Mouse (Mus musculus) forebrain, embryonic 16.5 days (tissue): ENCODE results near the gene Kiss1. TPM values are rescaled to one million over a fixed set of nuclear protein-coding genes. Genes with fewer than 3 reads are reported as not detected.

Experiments used
- ATAC-seq: fragments of 200-750 bp; cut with Nextera tagmentation; 2 replicates; pipeline ENCODE4 v1.8.0; 2017; ENCODE audit warnings: mild to moderate bottlenecking, moderate library complexity
- H3K27ac ChIP-seq: fragments of 300-500 bp; sonication (generic); 2 replicates; pipeline ENCODE4 v1.5.1; 2014; ENCODE audit warnings: low read length, control low read depth
- H3K27me3 ChIP-seq: fragments of 300-500 bp; sonication (generic); replicated peaks from 2 replicates; pipeline ENCODE4 v1.6.1; 2014; ENCODE audit warnings: low read length; ENCODE audit not compliant: control insufficient read depth, insufficient read depth
- H3K36me3 ChIP-seq: fragments of 300-500 bp; sonication (generic); 2 replicates; pipeline ENCODE4 v1.6.1; 2014; ENCODE audit not compliant: control insufficient read depth, insufficient read depth
- H3K4me1 ChIP-seq: fragments of 300-500 bp; sonication (generic); replicated peaks from 2 replicates; pipeline ENCODE4 v1.6.1; 2014; ENCODE audit warnings: low read length; ENCODE audit not compliant: control insufficient read depth, insufficient read depth
- H3K4me2 ChIP-seq: fragments of 300-500 bp; sonication (generic); 2 replicates; pipeline ENCODE4 v1.6.1; 2014; ENCODE audit warnings: mild to moderate bottlenecking, low read length, control low read depth
- H3K4me3 ChIP-seq: fragments of 300-500 bp; sonication (generic); replicated peaks from 2 replicates; pipeline ENCODE4 v1.5.1; 2014; ENCODE audit warnings: mild to moderate bottlenecking, low read length, control low read depth
- H3K9ac ChIP-seq: fragments of 300-500 bp; sonication (generic); replicated peaks from 2 replicates; pipeline ENCODE4 v1.6.1; 2014; ENCODE audit warnings: low read depth, low read length, control low read depth
- H3K9me3 ChIP-seq: fragments of 300-500 bp; sonication (generic); 2 replicates; pipeline ENCODE4 v1.6.1; 2016; ENCODE audit warnings: low read length; ENCODE audit not compliant: control insufficient read depth
- WGBS: fragments of 180-500 bp; shearing (Covaris S2); extraction: QIAGEN DNeasy Blood & Tissue Kit; methylation state at CpG from one replicate; pipeline ENCODE4 v1.1.7; 2014; 5-methylcytosine and 5-hydroxymethylcytosine counted together
- polyA plus RNA-seq: library from polyadenylated mRNA; unstranded; fragments of >200 nt; fragmentation: Nextera tagmentation; extraction: Ambion mirVana; gene quantifications from 2 replicates; pipeline ENCODE4 v1.2.1, GENCODE M21; 2015

The Kiss1 gene
- polyA plus RNA-seq, 1 experiment from 2014 or later: 0.60 TPM

DNA sequence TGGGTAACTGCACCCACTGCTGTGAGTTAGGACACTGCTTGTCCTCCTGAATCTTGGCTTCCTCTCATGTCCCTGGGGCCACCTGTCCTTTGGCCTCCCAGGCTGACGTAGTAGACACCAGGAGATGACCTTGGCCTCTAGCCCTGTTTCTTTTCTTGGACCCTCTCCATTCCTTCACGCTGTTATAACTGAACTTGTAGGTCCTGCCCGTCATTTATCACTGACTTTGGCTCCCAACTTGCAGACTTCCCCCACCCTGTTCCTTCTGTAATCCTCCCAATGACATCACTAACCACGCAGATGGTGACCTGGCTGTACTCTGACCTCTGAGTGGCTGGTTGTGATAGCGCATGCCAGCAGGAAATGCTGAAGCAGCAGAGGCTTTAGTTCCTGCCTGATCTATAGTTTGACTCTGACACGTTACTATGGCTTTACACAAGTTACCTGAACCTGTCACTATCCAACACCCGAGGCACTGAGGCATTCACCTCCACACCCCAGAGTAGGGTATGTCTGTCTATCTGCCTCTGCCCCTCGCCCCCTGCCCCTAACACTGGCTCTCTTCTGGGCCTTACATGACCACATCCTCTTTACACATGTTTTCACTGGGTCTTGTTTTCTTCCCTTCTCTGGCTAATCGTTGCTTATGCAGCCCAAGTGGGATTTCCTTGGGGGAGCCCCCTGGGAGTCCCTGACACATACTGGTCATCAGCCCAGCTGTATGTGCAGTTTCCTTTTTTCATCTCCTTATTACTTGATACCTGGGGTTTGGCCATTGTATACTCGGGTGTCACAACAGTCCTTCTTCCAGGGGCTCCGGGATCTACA is 26.2 kb downstream of the Kiss1 start:
- Histone ChIP-seq H3K4me2 (no peak overlapping the region), H3K27ac (no peak overlapping the region), H3K9me3 (no peaks in the 10 kb centered on the region), H3K4me1 (peaks cover 2% of the 10 kb centered on the region), H3K4me3 (no peak overlapping the region), H3K27me3 (no peaks in the 10 kb centered on the region), H3K9ac (no peak overlapping the region), H3K36me3 (no peaks in the 10 kb centered on the region)
- 86% methylated on average over 11 of the region's 11 CpGs for WGBS
- ATAC-seq: no peak

DNA sequence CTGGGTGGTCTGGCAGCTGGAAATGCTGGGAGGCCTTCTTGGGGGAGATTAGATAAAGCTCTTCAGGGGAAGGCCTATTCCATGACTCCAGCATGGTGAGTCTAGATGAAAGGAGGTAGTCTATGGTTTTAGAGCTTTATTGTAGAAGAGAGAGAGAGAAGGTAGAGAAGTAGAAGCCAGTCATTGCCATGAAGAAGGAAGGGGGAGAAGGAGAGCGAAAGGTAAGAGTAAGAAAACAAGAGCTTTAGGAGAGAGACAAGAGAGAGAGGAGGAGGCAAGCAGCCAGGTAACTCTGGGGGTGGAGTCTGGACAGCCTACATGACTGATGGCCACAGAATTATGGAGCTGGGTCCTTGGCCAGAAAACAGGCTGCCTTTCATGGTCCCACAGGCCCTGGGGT is 28.5 kb downstream of the Kiss1 start, which contains the start of gene Ren1:
Gene Ren1 (plus strand): TSS at position 301 of the 400 bp plus-strand sequence.
- H3K4me2 ChIP-seq: no peak within 1 kb of the TSS
- no peaks in the 10 kb centered on the region for H3K27me3 ChIP-seq
- no peaks in the 10 kb centered on the region for H3K36me3 ChIP-seq
- H3K4me1 ChIP-seq: peaks cover 10% of the 10 kb centered on the region
- H3K27ac ChIP-seq: no peak within 1 kb of the TSS
- H3K9me3 ChIP-seq: no peaks in the 10 kb centered on the region
- WGBS: 88% methylated on average over 1 of the region's 1 CpGs
- ATAC-seq: no peak
- H3K9ac ChIP-seq: no peak within 1 kb of the TSS
- H3K4me3 ChIP-seq: no peak within 1 kb of the TSS

DNA sequence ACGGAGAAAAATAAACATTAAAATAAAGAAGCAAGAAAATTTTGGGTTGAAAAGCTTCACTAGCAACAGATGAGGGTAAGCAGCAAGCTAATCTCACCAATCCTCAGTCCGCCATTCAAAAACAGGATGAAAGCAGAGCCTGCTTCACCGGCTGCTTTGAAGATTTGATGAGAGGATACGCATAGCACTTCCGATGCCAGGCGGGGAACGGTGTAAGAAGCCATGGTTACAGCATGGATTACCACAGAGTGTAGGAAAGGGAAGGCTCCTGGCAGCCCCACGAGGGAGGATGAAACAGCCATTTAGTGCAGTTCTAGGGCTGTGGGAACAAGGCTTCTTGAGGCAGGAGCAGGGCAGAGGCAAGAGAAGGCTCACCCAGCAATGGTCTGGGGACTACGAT is 30.1 kb downstream of the Kiss1 start:
- Histone ChIP-seq H3K36me3 (no peaks in the 10 kb centered on the region), H3K9me3 (no peaks in the 10 kb centered on the region), H3K27ac (no peak overlapping the region), H3K9ac (no peak overlapping the region), H3K4me1 (peaks cover 10% of the 10 kb centered on the region), H3K4me3 (no peak overlapping the region), H3K4me2 (no peak overlapping the region), H3K27me3 (no peaks in the 10 kb centered on the region)
- peak; percentile 37; the same call in 1 of the 2 replicates for ATAC-seq
- WGBS: 50% methylated on average over 9 of the region's 9 CpGs

GRCm38 (mm10) chr1:133353371-133353809 is 31.7 kb downstream of the Kiss1 start:
- Histone ChIP-seq H3K9me3 (no peaks in the 10 kb centered on the region), H3K9ac (no peak overlapping the region), H3K27me3 (no peaks in the 10 kb centered on the region; the same call in 1 of the 2 replicates), H3K4me3 (no peak overlapping the region), H3K36me3 (no peaks in the 10 kb centered on the region), H3K27ac (no peak overlapping the region), H3K4me1 (peaks cover 10% of the 10 kb centered on the region), H3K4me2 (peak overlapping the region; percentile 4; the same call in 1 of the 2 replicates)
- 24% methylated on average over 12 of the region's 12 CpGs for WGBS
- ATAC-seq: peak; percentile 74

GRCm38 (mm10) chr1:133355469-133355868 is 33.8 kb downstream of the Kiss1 start:
- Histone ChIP-seq H3K4me3 (no peak overlapping the region), H3K9me3 (no peaks in the 10 kb centered on the region), H3K27ac (no peak overlapping the region), H3K4me2 (no peak overlapping the region), H3K27me3 (peaks cover 2% of the 10 kb centered on the region; the same call in 1 of the 2 replicates), H3K9ac (no peak overlapping the region), H3K36me3 (no peaks in the 10 kb centered on the region), H3K4me1 (peaks cover 10% of the 10 kb centered on the region)
- 50% methylated on average over 5 of the region's 5 CpGs for WGBS
- no peak for ATAC-seq

GRCm38 (mm10) chr1:133355912-133356311 is 34.2 kb downstream of the Kiss1 start:
- no peak overlapping the region for H3K4me2 ChIP-seq
- 56% methylated on average over 15 of the region's 15 CpGs for WGBS
- no peak overlapping the region for H3K27ac ChIP-seq
- no peak overlapping the region for H3K4me3 ChIP-seq
- H3K4me1 ChIP-seq: peaks cover 10% of the 10 kb centered on the region
- H3K9me3 ChIP-seq: no peaks in the 10 kb centered on the region
- no peaks in the 10 kb centered on the region for H3K36me3 ChIP-seq
- H3K9ac ChIP-seq: no peak overlapping the region
- H3K27me3 ChIP-seq: peaks cover 2% of the 10 kb centered on the region; the same call in 1 of the 2 replicates
- ATAC-seq: no peak

GRCm38 (mm10) chr1:133356330-133356729 is 34.7 kb downstream of the Kiss1 start:
- Histone ChIP-seq H3K9me3 (no peaks in the 10 kb centered on the region), H3K27ac (no peak overlapping the region), H3K36me3 (no peaks in the 10 kb centered on the region), H3K27me3 (peaks cover 2% of the 10 kb centered on the region; the same call in 1 of the 2 replicates), H3K4me1 (peaks cover 10% of the 10 kb centered on the region), H3K4me3 (no peak overlapping the region), H3K9ac (no peak overlapping the region), H3K4me2 (no peak overlapping the region)
- ATAC-seq: no peak
- 71% methylated on average over 8 of the region's 8 CpGs for WGBS

- no peak for ATAC-seq
- no peak overlapping the region for H3K4me2 ChIP-seq
- no peak overlapping the region for H3K4me3 ChIP-seq
- no peak overlapping the region for H3K27ac ChIP-seq
- WGBS: 86% methylated on average over 6 of the region's 6 CpGs
- peaks cover 10% of the 10 kb centered on the region for H3K27me3 ChIP-seq
- H3K36me3 ChIP-seq: no peaks in the 10 kb centered on the region
- no peak overlapping the region for H3K9ac ChIP-seq
- H3K4me1 ChIP-seq: peaks cover 6% of the 10 kb centered on the region
- H3K9me3 ChIP-seq: no peaks in the 10 kb centered on the region
These were observed 39.3 kb downstream of the Kiss1 start for GRCm38 (mm10) chr1:133361006-133361405.

DNA sequence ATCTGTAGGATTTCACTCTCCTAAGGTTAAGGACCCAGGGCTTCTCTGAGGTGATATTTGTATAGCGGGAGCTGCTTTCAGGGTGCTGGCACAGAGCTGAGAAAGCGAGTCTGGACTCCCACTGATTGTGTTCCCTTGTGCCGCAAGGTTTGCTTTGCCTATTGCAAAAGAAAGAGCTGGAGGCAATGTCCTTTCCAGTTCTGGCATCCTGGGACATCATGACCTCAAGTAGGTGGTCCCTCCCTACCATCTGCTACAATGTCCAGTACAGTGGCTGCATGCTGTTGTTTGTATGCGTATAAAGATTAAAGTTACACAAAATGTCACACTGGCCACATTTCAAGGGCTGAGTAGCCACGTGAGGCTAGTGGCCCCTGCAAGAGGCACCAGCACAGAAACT is 40.4 kb downstream of the Kiss1 start:
- no peak for ATAC-seq
- no peak overlapping the region for H3K27ac ChIP-seq
- no peak overlapping the region for H3K9ac ChIP-seq
- peaks cover 10% of the 10 kb centered on the region for H3K27me3 ChIP-seq
- no peak overlapping the region for H3K4me3 ChIP-seq
- H3K4me2 ChIP-seq: no peak overlapping the region
- no peaks in the 10 kb centered on the region for H3K9me3 ChIP-seq
- H3K36me3 ChIP-seq: no peaks in the 10 kb centered on the region
- WGBS: 88% methylated on average over 5 of the region's 5 CpGs
- H3K4me1 ChIP-seq: peaks cover 6% of the 10 kb centered on the region
